Mouse (Mus musculus): ENCODE data around the gene Cldn4.
A peak's percentile ranks its signal among the peaks of the same experiment; 100 is the strongest.

The Cldn4 gene

GRCm38 (mm10) chr5:134932903-134933276, 13.8 kb downstream of the Cldn4 start:
- DNase-seq (ENCODE audit: low spot score): peak; percentile 93

GRCm38 (mm10) chr5:134932179-134932902, 14.4 kb downstream of the Cldn4 start, which contains the start of gene Mettl27:
TSS of gene Mettl27 (plus strand) at chr5:134932368.
- peak; percentile 92 for DNase-seq (ENCODE audit: low spot score)

- no peak for DNase-seq (ENCODE audit: low spot score)
Observed at GRCm38 (mm10) chr5:134929988-134930387, 16.7 kb downstream of the Cldn4 start.

GRCm38 (mm10) chr5:134926726-134927125, 20.0 kb downstream of the Cldn4 start:
- no peak for DNase-seq (ENCODE audit: low spot score)

- no peak for DNase-seq (ENCODE audit: low spot score)
Observed at GRCm38 (mm10) chr5:134923141-134923540, 23.6 kb downstream of the Cldn4 start.

- DNase-seq (ENCODE audit: low spot score): no peak
Observed at GRCm38 (mm10) chr5:134921106-134921505, 25.6 kb downstream of the Cldn4 start.

GRCm38 (mm10) chr5:134920106-134920687, 26.5 kb downstream of the Cldn4 start:
- DNase-seq (ENCODE audit: low spot score): peak; percentile 30

GRCm38 (mm10) chr5:134919097-134919496, 27.6 kb downstream of the Cldn4 start:
- no peak for DNase-seq (ENCODE audit: low spot score)

GRCm38 (mm10) chr5:134918071-134918832, 28.5 kb downstream of the Cldn4 start:
- peak; percentile 43 for DNase-seq (ENCODE audit: low spot score)

- DNase-seq (ENCODE audit: low spot score): no peak
Observed at GRCm38 (mm10) chr5:134915311-134915710, 31.4 kb downstream of the Cldn4 start, which contains the start of gene Cldn13. TSS of gene Cldn13 (minus strand) at chr5:134915526.

GRCm38 (mm10) chr5:134914510-134914909, 32.2 kb downstream of the Cldn4 start:
- no peak for DNase-seq (ENCODE audit: low spot score)

GRCm38 (mm10) chr5:134913753-134914152, 33.0 kb downstream of the Cldn4 start:
- no peak for DNase-seq (ENCODE audit: low spot score)

- DNase-seq (ENCODE audit: low spot score): no peak
Observed at GRCm38 (mm10) chr5:134913352-134913751, 33.4 kb downstream of the Cldn4 start.

GRCm38 (mm10) chr5:134911901-134912300, 34.8 kb downstream of the Cldn4 start:
- DNase-seq (ENCODE audit: low spot score): peak; percentile 21

- peak; percentile 88 for DNase-seq (ENCODE audit: low spot score)
Observed at GRCm38 (mm10) chr5:134907135-134907534, 39.6 kb downstream of the Cldn4 start.

GRCm38 (mm10) chr5:134906633-134907032, 40.1 kb downstream of the Cldn4 start, which contains the start of gene Tmem270:
TSS of gene Tmem270 (minus strand) at chr5:134906733.
- no peak for DNase-seq (ENCODE audit: low spot score)

- no peak for DNase-seq (ENCODE audit: low spot score)
Observed at GRCm38 (mm10) chr5:134901644-134902027, 45.1 kb downstream of the Cldn4 start.

- DNase-seq (ENCODE audit: low spot score): peak; percentile 58
Observed at GRCm38 (mm10) chr5:134901012-134901643, 45.6 kb downstream of the Cldn4 start.

GRCm38 (mm10) chr5:134897596-134897995, 49.1 kb downstream of the Cldn4 start:
- no peak for DNase-seq (ENCODE audit: low spot score)

GRCm38 (mm10) chr5:134896965-134897364, 49.8 kb downstream of the Cldn4 start:
- DNase-seq (ENCODE audit: low spot score): no peak

GRCm38 (mm10) chr5:134895291-134895690, 51.4 kb downstream of the Cldn4 start:
- no peak for DNase-seq (ENCODE audit: low spot score)
